Mouse (Mus musculus) forebrain, embryonic 11.5 days (tissue): ENCODE data around the gene Trim56. TPM values are rescaled to one million over a fixed set of nuclear protein-coding genes. Genes with fewer than 3 reads are reported as not detected.
"Not testable (repeated sequence)": the region's sequence is repeated elsewhere in the genome, so short reads cannot be mapped to it uniquely, and the experiment has no call there.

Source experiments
- ATAC-seq: fragments of 200-750 bp; cut with Nextera tagmentation; replicated peaks from 2 replicates; pipeline ENCODE4 v1.8.0; 2017; ENCODE audit warnings: moderate TSS enrichment; ENCODE audit not compliant: low FRiP score
- DNase-seq: peaks from one replicate; pipeline ENCODE4 v3.0.0-alpha.2; 2017; ENCODE audit warnings: low spot score
- H3K27ac ChIP-seq: fragments of 300-500 bp; sonication (generic); 2 replicates; pipeline ENCODE4 v1.5.1; 2014; ENCODE audit warnings: low read depth, low read length
- H3K27me3 ChIP-seq: fragments of 300-500 bp; sonication (generic); 2 replicates; pipeline ENCODE4 v1.6.1; 2014; ENCODE audit warnings: mild to moderate bottlenecking, low read length, mixed read lengths; ENCODE audit not compliant: control insufficient read depth, insufficient read depth
- H3K36me3 ChIP-seq: fragments of 300-500 bp; sonication (generic); 2 replicates; pipeline ENCODE4 v1.6.1; 2014; ENCODE audit warnings: mild to moderate bottlenecking, low read length, moderate library complexity, mixed read lengths; ENCODE audit not compliant: control insufficient read depth, insufficient read depth
- H3K4me1 ChIP-seq: fragments of 300-500 bp; sonication (generic); replicated peaks from 2 replicates; pipeline ENCODE4 v1.6.1; 2014; ENCODE audit warnings: low read length, mixed read lengths; ENCODE audit not compliant: control insufficient read depth, insufficient read depth
- H3K4me2 ChIP-seq: fragments of 300-500 bp; sonication (generic); 2 replicates; pipeline ENCODE4 v1.6.1; 2014; ENCODE audit warnings: low read depth, mild to moderate bottlenecking, low read length, moderate library complexity, mixed read lengths; ENCODE audit not compliant: severe bottlenecking
- H3K4me3 ChIP-seq: fragments of 300-500 bp; sonication (generic); 2 replicates; pipeline ENCODE4 v1.5.1; 2014; ENCODE audit warnings: low read depth, low read length
- H3K9ac ChIP-seq: fragments of 300-500 bp; sonication (generic); 2 replicates; pipeline ENCODE4 v1.6.1; 2014; ENCODE audit warnings: low read length
- H3K9me3 ChIP-seq: fragments of 300-500 bp; sonication (generic); 2 replicates; pipeline ENCODE4 v1.6.1; 2016; ENCODE audit warnings: low read length, mixed read lengths; ENCODE audit not compliant: control insufficient read depth
- WGBS: fragments of 180-500 bp; shearing (Covaris S2); extraction: QIAGEN DNeasy Blood & Tissue Kit; methylation state at CpG from one replicate; pipeline ENCODE4 v1.1.7; 2014; 5-methylcytosine and 5-hydroxymethylcytosine counted together
- polyA plus RNA-seq: library from polyadenylated mRNA; unstranded; fragments of >200 nt; fragmentation: Nextera tagmentation; extraction: Ambion mirVana; gene quantifications from 2 replicates; pipeline ENCODE4 v1.2.1, GENCODE M21; 2014

Trim56 gene
- polyA plus RNA-seq = 6.2 and 7.6 TPM in 2 replicates

- Histone ChIP-seq H3K4me1 (peaks cover 6% of the 10 kb centered on the region), H3K27me3 (no peaks in the 10 kb centered on the region), H3K4me2 (peak within 1 kb of the TSS; percentile 53), H3K9me3 (no peaks in the 10 kb centered on the region), H3K27ac (peak within 1 kb of the TSS; percentile 10; the same call in 1 of the 2 replicates), H3K36me3 (no peaks in the 10 kb centered on the region; the same call in 1 of the 2 replicates), H3K4me3 (peak within 1 kb of the TSS; percentile 48), H3K9ac (peak within 1 kb of the TSS; percentile 73)
- peak; percentile 68 for DNase-seq
- ATAC-seq = peak; percentile 60
- 11% methylated on average over 29 of the region's 29 CpGs for WGBS
These were observed at the start of gene Trim56 for GRCm38 (mm10) chr5:137115866-137116847. Gene Trim56 (minus strand): TSS chr5:137116209.

DNA sequence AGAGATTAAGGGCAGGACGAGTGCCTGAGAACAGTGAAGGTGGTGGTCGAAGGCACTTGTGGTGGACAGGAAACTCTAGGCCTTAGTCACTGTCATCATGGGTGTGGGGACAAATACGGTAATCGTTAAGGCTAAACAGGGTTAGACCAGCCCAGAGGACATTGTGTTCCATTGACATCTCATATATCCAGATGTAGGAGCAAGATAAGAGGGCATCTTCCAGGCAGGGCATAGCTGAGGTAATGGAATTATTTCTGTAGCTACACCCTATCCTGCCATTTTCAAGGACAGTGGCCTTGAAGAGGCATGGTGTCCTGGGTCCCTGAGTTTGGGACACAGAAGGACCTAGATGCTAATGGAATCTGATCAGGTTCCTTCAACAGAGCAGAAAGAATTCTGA is 45.8 kb upstream of the Trim56 start:
- H3K9ac ChIP-seq = no peak overlapping the region
- no peak for ATAC-seq
- peaks cover 2% of the 10 kb centered on the region; the same call in 1 of the 2 replicates for H3K9me3 ChIP-seq
- H3K27ac ChIP-seq = no peak overlapping the region
- no peak overlapping the region for H3K4me3 ChIP-seq
- H3K4me2 ChIP-seq = no peak overlapping the region
- no peaks in the 10 kb centered on the region for H3K27me3 ChIP-seq
- WGBS = 80% methylated on average over 4 of the region's 4 CpGs
- H3K36me3 ChIP-seq = no peaks in the 10 kb centered on the region
- no peaks in the 10 kb centered on the region for H3K4me1 ChIP-seq
- DNase-seq = no peak

DNA sequence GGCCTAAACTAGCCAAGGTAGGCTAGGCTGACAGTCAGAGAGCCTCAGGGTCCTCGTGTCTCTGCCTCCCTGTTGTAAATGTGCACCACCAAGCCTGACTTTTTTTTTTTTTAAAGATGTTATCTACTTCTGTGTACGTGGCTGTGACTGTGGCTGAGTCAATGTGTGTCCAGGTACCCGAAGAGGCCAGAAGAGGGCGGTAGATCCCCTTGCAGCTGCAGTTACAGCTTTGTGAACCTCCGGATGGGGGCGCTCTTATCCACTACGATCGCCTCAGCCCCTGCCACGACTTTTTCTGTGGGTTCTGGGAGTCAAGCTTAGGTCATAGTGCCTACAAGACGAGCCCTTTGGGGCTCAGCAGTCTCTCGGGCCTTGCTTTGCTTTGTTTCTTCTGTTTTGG is 43.5 kb upstream of the Trim56 start:
- no peak for ATAC-seq
- 31% methylated on average over 11 of the region's 11 CpGs for WGBS
- no peak for DNase-seq
- Histone ChIP-seq H3K9ac (no peak overlapping the region), H3K4me1 (no peaks in the 10 kb centered on the region), H3K9me3 (peaks cover 3% of the 10 kb centered on the region; the same call in 1 of the 2 replicates), H3K4me3 (no peak overlapping the region), H3K4me2 (no peak overlapping the region), H3K27me3 (no peaks in the 10 kb centered on the region), H3K27ac (no peak overlapping the region), H3K36me3 (no peaks in the 10 kb centered on the region)

- no peaks in the 10 kb centered on the region for H3K4me1 ChIP-seq
- no peak for DNase-seq
- H3K27me3 ChIP-seq = no peaks in the 10 kb centered on the region
- H3K9ac ChIP-seq = no peak overlapping the region
- WGBS = 86% methylated on average over 5 of the region's 5 CpGs
- H3K4me3 ChIP-seq = no peak overlapping the region
- peaks cover 15% of the 10 kb centered on the region; the same call in 1 of the 2 replicates for H3K9me3 ChIP-seq
- no peaks in the 10 kb centered on the region for H3K36me3 ChIP-seq
- no peak overlapping the region for H3K4me2 ChIP-seq
- no peak overlapping the region for H3K27ac ChIP-seq
- ATAC-seq = no peak
These were observed 37.3 kb upstream of the Trim56 start for GRCm38 (mm10) chr5:137153289-137153688.

DNA sequence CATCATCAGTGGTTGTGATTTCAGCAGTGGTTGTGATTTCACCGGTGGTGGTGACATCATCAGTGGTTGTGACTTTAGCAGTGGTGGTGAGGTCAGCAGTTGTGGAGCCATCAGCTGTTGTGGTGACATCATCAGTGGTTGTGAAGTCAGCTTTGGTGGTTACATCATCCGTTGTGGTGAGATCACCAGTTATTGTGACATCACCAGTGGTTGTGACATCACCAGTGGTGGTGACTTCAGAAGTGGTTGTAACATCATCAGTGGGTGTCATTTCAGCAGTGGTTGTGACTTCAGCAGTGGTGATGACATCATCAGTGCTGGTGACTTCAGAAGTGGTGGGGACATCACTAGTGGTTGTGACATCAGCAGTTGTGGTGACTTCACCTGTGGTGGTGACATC is 36.6 kb upstream of the Trim56 start:
- Histone ChIP-seq H3K4me3 (no peak overlapping the region), H3K9ac (no peak overlapping the region), H3K9me3 (peaks cover 15% of the 10 kb centered on the region; the same call in 1 of the 2 replicates), H3K36me3 (no peaks in the 10 kb centered on the region), H3K4me2 (no peak overlapping the region), H3K4me1 (no peaks in the 10 kb centered on the region), H3K27me3 (no peaks in the 10 kb centered on the region), H3K27ac (no peak overlapping the region)
- 69% methylated on average over 2 of the region's 2 CpGs for WGBS
- ATAC-seq (no peak), DNase-seq (peak; percentile 57)

- H3K4me3 ChIP-seq, H3K27me3 ChIP-seq, ATAC-seq, H3K9ac ChIP-seq, H3K4me2 ChIP-seq, H3K27ac ChIP-seq, H3K36me3 ChIP-seq, H3K4me1 ChIP-seq, DNase-seq: not testable (repeated sequence)
- H3K9me3 ChIP-seq = peaks cover 12% of the 10 kb centered on the region; the same call in 1 of the 2 replicates
These were observed 33.4 kb upstream of the Trim56 start, which contains the start of gene Muc3 for GRCm38 (mm10) chr5:137149272-137149882. Gene Muc3 (minus strand): TSS chr5:137149322.

- ATAC-seq (no peak), DNase-seq (no peak)
- Histone ChIP-seq H3K4me1 (no peaks in the 10 kb centered on the region), H3K36me3 (no peaks in the 10 kb centered on the region), H3K27me3 (no peaks in the 10 kb centered on the region), H3K9ac (no peak overlapping the region), H3K4me3 (no peak overlapping the region), H3K27ac (no peak overlapping the region), H3K4me2 (no peak overlapping the region), H3K9me3 (no peaks in the 10 kb centered on the region)
- 41% methylated on average over 3 of the region's 3 CpGs for WGBS
These were observed 24.8 kb upstream of the Trim56 start for GRCm38 (mm10) chr5:137140836-137141235.

DNA sequence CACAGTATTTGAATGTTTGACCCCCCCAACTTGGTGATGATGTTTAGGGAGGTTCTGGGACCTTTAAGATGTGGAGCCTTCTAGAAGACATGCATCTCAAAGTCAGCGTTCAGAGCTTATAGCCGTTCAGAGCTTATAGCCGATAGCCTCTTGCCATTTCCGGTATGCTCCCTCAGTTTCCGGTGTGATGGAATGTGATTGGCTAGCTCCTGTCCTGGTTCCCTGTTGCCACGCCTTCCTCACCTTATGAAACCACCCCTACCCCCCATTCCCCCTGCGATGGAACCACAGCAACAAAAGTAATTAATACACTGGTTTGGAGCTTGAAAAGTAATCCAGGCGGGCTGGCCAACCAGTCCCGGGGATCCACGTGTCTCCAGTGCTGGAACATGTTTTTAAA is 23.0 kb upstream of the Trim56 start:
- Histone ChIP-seq H3K9me3 (no peaks in the 10 kb centered on the region), H3K4me1 (no peaks in the 10 kb centered on the region), H3K9ac (no peak overlapping the region), H3K27ac (no peak overlapping the region), H3K36me3 (no peaks in the 10 kb centered on the region), H3K4me3 (no peak overlapping the region), H3K27me3 (no peaks in the 10 kb centered on the region), H3K4me2 (no peak overlapping the region)
- no peak for DNase-seq
- no peak for ATAC-seq
- 88% methylated on average over 10 of the region's 10 CpGs for WGBS
